Mouse (Mus musculus): ENCODE measurements around the gene Klhl1. TPM values are rescaled to one million over a fixed set of nuclear protein-coding genes. Genes with fewer than 3 reads are reported as not detected.

Klhl1 gene
- not detected for total RNA-seq (2021)
- long read RNA-seq, experiment 1: 0 reads
- long read RNA-seq, experiment 2, partial matches to known transcripts: 0 of 1 reads
- long read RNA-seq, experiment 2, other reads (novel, unspliced or antisense): 1 of 1 reads

DNA sequence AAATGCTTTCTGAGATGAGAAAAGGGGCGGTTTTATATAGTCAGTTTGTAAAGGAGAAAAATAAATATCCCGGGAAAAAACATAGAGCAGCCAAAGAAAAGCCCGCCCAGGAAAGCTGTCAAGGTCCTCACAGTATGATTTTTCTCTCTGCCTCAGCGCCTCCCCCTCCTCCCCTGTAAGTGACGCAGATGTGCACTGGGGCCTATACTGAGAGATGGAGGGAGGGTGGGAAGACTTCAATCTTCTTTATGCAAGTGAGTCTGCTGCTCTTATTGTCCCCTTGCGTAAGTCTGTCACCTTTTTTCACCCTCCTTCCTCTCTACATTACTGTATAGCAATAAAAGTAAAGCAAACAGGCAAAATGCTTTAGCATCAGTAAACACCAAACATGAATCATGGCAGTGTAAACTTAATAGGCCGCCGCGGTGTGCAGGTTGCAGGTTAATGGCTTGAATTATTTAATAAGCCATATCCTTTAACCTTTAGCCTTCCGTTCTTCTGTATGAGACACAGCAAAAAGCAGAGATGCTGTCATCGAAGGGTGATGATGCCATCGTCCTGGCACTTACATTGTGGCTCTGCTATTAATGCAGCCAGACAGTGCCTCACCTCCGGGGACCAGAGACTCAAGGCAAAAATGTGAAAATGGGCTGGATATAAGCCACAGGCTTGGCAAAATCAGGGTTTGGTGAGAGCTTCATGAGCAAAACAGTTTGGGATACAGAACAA is at the start of gene Klhl1:
Gene Klhl1 (minus strand): TSS at position 149 of the 729 bp plus-strand sequence.
- DNase-seq: no peak

DNA sequence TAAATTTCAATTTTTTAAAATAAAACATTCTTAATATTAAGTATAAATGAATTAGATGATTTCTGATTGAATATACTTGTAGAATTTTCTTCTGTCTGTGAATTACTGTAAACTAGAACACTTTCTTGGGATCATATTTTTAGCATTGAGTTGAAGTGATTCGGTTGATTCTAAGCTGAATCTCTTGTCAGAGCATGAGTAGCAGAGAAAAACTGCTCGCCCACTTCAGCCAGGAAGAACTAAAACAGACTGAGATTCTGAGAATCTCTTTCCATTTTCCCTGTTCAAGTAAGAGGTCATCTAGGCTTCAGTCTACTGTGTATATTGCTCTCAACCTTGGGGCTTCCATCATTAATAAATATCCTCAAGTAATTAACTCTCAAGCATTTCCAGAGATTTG is 34.8 kb upstream of the Klhl1 start:
- no peak for DNase-seq

DNA sequence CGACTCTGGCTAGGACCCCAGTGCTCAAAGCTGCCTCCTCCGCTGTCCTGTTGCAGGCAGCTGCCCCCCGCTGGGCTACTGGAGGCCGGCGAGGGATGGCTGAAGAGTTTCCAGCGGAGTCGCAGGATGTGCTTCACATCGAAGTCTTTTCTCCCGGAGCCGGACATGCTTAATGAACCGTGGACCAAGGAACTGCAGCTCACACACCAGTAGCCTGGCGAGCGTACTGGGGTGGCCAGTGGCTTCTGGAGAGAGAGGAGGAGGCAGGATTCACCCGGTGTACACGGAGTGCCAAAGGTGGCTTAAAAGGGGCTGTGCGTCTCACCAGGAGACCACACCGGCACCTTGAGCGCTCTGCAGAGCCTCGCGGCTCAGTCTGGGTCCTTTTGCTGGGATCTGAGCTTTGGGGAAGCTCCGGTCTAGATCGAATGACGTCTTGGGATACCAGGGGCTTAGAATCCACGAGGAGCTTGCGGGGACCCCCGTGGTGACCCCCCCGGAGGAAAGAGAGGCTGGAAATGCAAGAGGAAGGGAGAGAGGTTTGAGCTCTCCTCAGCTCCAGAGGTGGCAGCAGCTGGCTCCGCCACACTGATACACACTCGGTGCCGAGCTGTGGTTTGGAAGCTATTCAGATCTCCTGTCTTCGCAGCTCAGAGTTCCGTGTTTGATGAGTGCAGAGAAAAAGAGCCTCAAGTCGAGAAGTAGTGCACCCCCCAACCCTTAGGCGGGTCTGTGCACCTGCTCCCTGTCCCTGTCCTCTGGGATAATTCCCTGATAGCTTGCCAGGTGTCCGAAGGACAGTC is 550 bp downstream of the Klhl1 start:
- DNase-seq: no peak

DNA sequence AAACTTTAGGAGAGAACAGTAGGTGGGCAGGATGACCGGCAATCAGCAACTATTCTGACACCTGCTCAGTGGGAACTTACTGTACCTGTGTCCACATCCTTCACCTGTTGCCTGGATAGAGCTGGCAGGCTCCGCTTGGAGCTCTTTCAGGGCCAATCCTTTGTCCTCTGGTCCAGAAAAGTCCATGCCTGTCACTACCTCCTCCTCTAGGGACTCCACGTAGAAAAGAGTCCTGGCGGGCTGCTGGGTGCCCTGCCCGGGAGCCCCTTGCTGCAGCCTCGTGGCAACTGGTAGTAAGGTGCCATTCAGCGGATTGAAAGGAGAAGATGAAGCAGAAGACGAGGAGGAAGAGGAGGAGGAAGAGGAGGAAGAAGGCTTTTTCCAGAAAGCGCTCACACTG is 1.2 kb downstream of the Klhl1 start:
- DNase-seq: no peak

DNA sequence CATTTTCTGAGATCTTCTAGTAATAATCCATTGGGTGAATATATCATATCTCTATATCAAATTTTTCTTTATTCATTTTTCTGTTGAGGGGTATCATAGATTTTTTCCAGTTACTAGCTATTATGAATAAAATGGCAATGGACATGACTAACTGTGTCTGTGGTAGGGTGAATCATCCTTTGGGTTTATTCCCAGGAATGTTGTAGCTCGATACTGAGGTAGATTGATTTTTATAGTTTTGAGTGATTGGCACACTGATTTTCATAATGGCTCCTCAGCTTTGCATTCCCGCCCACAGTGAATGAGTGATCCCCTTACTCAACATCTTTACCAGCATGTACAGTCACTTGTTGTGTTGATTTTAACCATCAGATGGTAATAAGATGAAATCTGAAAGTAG is 19.0 kb downstream of the Klhl1 start:
- no peak for DNase-seq

DNA sequence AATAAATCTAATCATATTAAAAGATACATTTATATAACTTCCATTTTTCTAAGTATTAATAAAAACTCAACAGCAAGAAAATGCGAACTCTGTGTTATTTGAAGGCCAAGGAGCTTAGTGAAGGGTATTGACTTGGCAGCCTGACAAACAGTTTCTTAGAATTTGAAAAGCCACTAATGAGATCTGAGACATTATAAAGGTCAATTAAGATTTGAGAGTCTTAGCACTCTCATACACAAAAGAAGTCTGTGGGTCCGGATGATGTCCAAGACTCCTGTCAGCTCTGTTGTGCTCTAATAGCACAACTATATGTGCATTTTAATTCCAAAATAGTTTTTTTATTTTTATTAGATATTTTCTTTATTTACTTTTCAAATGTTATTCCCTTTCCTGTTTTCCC is 47.1 kb downstream of the Klhl1 start:
- no peak for DNase-seq

DNA sequence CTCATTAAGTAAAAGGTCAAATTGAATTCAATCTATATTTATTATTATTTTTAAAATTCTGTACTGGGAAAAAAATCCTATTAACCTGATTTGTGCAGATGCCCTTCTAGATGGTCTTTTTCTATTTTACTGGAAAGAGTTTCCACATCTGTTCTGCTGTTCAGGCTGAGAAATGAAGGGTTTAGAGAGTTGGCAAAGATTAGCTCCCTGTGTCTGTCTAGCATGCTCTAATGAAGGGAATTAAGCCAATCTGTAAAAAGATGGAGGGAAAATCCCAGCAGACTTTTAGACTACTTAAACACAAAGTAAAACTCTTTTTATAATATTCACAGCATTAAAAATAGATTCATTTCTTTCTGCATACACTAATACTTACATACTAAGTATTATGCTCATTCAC is 47.6 kb downstream of the Klhl1 start:
- DNase-seq: no peak

DNA sequence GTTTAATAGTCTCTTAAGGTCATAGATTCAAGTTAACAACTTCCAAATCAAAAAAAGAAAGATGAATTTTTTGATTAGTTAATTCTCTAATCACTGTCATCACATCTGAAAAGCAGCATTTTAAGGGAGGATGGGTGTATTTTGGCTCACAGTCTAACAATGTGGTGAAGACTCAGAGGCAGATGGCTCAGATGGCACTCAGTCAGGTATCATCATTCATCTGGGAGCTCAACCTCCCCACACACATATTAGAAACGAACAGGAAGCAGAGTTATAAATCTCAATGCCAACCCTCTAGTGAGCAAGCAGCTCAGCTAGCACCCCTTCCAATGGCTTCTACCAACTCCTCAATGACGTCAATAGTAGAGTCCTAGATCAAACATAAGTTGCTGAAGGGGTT is 57.1 kb downstream of the Klhl1 start:
- no peak for DNase-seq

DNA sequence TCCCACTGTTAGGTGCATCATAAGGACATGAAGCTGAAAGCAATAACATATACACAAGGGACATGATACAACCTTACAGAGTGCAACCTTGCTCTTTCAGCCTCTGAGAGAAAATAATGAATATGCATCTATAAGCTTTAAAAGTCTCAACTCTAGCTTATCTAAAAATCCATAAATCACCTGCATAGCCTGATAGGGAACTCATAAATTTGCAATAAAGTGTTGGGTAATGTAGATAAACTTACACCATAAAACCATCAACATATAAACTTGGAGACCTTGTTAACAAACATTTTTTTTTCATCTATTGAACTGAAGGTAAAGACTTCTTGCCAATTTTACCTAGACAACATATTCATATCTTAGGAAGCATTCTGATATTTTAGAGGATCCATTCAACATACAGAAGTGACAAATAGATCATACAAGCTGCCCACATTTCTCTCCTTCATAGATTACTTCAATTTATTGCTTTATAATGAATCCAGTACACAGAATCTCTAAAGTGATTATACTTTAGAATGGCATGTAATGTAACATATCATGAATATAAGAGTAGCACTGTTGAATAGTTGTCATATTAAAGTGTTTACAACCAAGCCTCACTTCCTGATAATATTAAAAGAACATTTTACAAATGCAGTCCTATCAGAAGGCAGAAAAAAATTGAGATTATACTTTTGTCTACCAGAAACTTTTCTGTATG is 126.7 kb downstream of the Klhl1 start:
- no peak for DNase-seq

DNA sequence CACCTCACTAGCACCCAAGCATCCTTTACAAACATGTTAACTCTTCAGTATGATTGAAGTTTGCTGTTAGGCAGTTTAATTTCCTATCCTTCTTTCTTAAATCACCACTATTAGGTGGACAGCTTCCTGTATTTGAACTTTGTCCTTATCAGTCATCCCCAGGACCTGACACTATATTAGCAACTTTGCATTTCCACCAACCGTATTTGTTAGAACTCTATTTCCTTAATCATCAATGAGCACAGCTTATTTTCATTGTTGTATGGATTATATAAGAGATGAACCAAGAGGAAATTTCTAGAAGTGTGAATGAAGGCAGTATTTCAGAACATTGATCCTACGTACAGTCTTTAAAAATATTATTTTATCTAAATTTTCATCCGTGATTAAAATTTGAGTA is 156.2 kb downstream of the Klhl1 start:
- DNase-seq: no peak

DNA sequence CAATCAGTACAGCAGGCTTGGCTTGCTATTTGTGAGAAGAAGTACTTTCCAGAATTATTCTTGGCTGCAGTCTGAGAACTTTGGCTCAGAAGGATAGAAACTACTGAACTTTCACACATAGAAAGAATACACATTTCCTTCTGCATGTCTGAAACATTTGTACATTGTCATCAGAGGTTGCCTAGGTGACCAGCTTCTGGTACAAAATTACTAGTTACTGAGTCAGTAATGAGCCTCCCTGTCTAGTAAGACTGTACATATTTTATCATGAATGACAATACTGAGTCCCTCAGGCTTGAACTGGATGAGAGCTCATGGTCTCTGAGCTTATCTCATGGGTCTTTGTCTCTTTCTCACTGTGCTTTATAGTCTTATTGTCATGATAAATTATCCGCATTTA is 170.7 kb downstream of the Klhl1 start:
- no peak for DNase-seq

DNA sequence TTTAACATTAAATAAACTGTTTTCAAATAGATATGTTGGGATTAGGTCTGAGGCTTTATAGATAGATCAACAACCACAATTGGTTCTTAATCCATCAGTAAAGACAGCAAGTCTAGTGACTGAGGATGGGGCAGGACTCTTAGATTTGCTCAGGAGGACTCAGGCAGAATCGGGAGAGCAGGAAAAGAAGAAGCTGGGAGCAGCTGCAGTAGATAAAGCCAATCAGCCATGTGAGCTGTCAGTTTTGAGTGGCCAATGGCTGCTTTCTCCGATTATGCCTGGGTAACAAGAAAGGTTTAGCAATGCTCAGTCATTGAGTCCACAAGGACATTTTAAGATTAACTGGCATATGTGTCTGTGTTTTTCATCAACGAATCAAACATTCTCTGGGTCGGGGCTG is 187.8 kb downstream of the Klhl1 start:
- DNase-seq: no peak

DNA sequence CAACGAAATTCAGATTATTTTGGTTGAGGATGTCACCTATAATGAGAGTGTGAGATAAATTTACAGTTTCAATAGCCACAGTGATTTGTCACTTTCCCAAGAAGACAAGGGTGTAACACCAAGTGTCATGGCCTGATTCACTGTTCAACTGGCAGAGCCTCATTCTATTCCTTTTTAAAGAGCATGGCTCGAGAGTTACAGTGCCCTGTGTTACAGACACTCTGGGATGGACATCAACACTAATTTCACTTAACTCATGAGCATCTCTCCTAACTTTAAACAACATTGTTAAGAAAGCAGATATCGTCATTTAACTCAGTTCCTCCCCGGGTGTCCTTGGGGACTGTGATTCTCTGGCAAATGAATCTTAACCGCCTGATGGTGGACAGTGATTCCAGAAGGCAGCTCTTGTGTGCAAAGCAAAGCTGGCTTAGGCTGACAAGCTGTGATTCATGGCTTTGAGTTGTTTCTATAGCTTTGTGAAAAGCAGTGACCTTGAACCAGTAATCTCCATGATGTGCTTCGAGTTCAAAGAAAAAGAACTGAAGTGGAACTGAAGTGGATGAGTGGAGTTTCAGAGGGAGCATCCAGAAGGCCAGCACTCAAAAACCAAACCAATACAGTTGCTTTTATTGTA is 301.0 kb downstream of the Klhl1 start:
- DNase-seq: no peak

DNA sequence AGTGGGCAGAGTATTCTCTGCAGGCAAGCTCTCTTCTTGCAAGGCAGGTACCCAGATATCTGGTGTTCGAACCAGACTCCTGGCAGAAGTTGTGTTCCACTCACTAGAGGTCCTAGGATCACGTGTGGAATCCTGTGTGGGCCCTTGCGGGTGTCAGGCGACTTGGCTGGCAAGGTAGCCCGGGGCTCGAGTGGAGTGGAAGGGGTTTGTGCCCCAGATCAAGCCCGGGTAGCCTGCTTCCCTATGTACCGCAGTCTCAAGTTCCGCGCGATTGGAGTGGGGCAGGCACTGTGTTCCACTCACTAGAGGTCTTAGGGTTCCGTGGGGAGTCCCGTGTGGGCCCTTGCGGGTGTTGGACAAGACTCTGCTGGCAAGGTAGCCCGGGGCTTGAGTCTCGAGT is 324.1 kb downstream of the Klhl1 start:
- DNase-seq: peak; percentile 2

DNA sequence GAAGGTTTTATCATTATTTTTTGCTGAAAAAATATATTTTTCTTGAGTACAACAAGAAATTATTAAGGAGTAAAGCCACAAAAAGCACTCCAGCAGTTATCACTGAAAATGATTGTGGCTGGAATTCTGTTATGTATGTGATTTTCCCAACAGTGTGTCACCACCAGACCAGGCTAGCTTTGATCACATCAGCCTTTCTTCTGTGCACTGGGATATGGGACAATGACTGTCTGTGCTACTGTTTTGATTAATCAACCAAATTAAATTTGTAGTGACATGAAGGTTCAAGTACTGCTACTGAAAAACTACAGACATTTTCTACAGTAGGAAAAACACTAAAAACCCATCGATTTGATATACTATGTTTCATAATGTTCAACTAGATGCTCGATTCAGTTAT is 344.4 kb downstream of the Klhl1 start:
- no peak for DNase-seq

DNA sequence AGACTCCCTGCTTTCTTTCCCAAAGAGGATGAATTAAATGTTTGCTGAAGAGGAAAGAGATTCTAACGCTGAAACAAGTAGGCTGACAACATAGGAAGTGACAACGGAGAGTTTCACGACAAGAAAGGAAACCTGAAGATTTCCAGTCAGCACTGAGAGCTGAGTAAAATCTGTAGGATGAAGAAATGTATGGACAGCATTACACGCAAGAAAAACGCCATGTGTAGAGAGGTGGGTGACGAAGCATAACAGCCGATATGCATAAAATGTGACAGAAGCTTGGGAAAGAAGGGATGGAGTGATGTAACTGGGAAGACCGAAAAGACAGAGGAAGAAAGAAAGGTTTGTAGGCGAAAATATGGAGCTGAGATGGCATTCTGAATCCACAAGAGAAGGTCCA is 375.8 kb downstream of the Klhl1 start:
- DNase-seq: no peak

DNA sequence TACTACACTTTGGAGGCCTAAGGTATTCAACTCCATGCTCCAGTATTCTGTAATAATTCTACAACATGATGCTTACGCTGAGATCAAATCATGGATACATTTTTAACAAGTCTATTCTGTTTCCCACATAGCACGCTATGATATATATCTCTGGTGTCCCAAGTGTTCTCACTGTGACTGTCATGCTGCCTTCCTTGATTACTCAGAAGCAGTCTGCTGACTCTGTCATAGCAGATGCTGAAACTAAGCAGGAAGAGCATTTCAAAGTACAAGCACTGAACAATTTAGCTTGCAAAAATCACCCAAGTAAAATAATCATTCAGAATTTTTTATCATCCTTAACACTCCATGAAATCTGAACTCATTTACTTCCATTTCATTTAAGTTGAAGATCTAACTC is 378.7 kb downstream of the Klhl1 start:
- DNase-seq: no peak

DNA sequence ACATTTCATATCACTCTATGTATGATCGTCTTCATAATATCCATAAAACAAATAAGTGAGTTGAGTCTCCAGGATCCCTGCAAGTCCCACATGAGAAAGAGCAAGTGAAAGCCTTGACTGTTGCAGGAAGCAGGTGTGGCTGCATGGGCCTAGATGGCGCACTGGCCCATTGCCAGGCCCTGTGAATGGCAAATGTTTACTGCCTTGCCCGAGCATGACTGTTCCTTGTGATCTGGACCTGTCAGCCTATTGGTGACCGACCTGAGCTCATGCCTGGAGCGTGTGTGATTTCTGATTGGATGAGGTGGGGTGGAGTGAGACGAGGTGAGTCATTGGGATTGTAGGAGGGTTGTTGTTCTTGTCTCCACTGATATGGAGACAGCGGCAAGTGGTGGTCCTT is 411.5 kb downstream of the Klhl1 start:
- no peak for DNase-seq

DNA sequence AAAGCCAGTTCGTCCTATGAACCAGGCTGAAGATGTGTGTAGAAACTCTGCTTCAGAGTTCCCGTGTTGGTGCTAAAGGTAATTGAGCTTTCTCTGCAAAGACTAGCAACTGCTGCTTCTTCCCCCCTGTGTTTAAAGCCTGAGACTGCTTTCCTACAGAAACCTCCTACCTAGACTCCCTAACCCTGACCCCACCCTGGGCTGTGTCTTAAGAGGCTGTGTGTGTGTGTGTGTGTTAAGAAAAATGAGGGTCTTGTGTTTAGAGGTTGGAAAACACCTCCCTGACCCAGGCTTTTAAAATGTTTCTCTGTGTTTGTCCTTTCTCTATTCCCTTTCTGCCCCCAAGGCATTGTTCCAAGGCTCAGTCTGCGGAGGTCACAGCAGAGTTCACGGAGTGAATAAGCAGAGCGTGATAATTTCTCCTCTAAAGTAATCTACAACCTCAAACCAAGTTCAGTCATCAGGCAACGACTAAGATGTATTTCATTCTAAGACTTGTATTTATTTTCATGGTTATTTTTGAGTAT is 437.2 kb downstream of the Klhl1 start:
- DNase-seq: no peak

DNA sequence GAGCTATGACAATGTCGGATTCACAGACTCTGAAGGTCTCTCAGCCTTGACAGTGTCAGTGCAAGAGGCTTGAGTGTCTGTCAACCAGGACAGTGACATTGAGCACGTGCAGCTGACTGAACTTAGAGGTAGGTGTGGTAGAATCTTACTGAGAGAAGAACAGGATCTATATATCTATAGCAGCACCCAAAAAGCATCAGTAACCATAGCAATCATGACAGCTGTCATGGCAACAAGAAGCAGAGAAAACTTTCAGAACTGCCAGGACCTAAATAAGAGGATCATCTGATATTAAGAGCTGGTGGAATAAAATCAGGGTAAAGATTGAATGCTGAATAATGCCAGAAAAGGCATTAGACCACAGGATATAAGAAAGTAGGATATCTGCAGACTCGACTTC is 453.0 kb downstream of the Klhl1 start:
- DNase-seq: no peak

Data from adrenal gland, postnatal 10 days (tissue).